Mouse (Mus musculus): Measurements from ENCODE around the gene Papola. TPM values are rescaled to one million over a fixed set of nuclear protein-coding genes. Genes with fewer than 3 reads are reported as not detected.

Gene Papola
- polyA plus RNA-seq, 2 experiments = 165 to 171 TPM

DNA sequence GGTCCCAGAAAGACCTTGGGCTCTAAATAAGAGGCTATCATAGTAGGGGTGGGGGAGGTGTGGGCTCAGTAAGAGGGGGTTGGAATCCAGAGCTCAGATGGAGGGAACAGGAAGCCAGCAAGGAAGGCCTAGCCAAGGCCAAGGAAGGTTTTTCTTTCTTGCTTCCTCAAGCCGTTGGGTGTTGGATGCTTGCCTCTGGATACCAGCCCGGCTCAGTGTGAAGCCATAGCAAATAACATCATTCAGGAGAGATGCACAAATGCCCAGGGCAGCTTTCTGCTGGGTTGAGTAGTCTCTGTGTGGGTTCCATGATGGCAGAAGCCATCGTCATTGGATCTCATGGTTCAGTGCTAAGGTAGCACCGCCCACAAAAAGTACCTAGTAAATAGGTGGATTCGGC is 94.3 kb downstream of the Papola start:
- Histone ChIP-seq H3K4me1 (ENCODE audit: control insufficient read depth, insufficient read depth, low read length) (no peaks in the 10 kb centered on the region), H3K9me3 (ENCODE audit: control insufficient read depth, low read length) (no peaks in the 10 kb centered on the region), H3K27ac (replicated peaks; ENCODE audit: low read depth, low read length) (no peak overlapping the region), H3K27me3 (ENCODE audit: control insufficient read depth, insufficient read depth, low read length) (no peaks in the 10 kb centered on the region), H3K4me3 (replicated peaks; ENCODE audit: low read length) (no peak overlapping the region), H3K4me2 (replicated peaks; ENCODE audit: low read depth, low read length, severe bottlenecking) (no peak overlapping the region), H3K9ac (ENCODE audit: low read depth, low read length, severe bottlenecking) (no peak overlapping the region), H3K36me3 (ENCODE audit: control insufficient read depth, insufficient read depth, low read length) (no peaks in the 10 kb centered on the region)
- no peak for TF ChIP-seq POLR2A (IDR thresholded peaks at IDR 0.05; ENCODE audit: borderline replicate concordance, extremely low read depth, insufficient read depth, insufficient read length)
- no peak for ATAC-seq (ENCODE audit: low FRiP score, low read depth)
- DNase-seq (ENCODE audit: low spot score) = no peak
- 92% methylated on average over 5 of the region's 5 CpGs for WGBS

DNA sequence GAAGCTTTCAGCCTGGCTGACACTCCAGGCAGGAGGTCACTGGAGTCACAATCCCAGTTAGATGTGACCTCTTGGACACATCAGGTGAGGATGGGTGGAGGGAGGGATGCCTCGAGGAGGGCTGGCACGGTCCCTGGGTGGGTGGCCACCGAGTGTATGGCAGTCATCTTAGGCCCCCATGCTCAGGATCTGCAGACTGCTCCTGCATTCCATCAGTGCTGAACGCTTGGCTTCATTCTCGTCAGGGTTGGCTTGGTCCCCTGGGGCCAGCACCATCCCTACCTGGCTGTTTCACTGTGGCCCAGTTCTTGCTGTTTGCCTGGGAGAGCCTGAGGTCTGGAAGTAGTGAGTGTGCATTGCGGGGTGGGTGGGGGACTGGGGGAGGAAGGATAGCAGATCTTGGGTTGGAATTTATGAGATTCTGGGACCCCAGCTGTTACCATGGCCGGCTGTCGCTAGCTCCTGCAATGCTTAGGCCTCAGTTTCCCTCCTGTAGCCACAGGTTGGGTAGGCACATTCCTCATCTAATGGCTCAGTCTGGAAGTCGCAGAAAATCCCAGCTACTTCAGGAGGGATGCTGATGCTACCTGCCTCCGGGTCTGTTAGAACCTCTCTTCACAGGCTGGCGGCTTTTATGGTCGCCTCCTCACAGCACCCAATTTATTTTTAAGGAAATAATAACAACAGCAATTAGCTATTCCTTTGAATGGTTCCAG is 99.5 kb downstream of the Papola start:
- Histone ChIP-seq H3K27ac (replicated peaks; ENCODE audit: low read depth, low read length) (no peak overlapping the region), H3K4me3 (replicated peaks; ENCODE audit: low read length) (no peak overlapping the region), H3K4me2 (replicated peaks; ENCODE audit: low read depth, low read length, severe bottlenecking) (no peak overlapping the region), H3K4me1 (ENCODE audit: control insufficient read depth, insufficient read depth, low read length) (no peaks in the 10 kb centered on the region), H3K36me3 (ENCODE audit: control insufficient read depth, insufficient read depth, low read length) (no peaks in the 10 kb centered on the region), H3K9me3 (ENCODE audit: control insufficient read depth, low read length) (no peaks in the 10 kb centered on the region), H3K9ac (ENCODE audit: low read depth, low read length, severe bottlenecking) (no peak overlapping the region), H3K27me3 (ENCODE audit: control insufficient read depth, insufficient read depth, low read length) (0 out of 2 replicates have a peak, but pooled peaks cover 3% of the 10 kb centered on the region)
- TF ChIP-seq POLR2A (IDR thresholded peaks at IDR 0.05; ENCODE audit: borderline replicate concordance, extremely low read depth, insufficient read depth, insufficient read length) = no peak
- DNase-seq (ENCODE audit: low spot score) = no peak
- ATAC-seq (ENCODE audit: low FRiP score, low read depth) = no peak
- WGBS = 46% methylated on average over 12 of the region's 12 CpGs

DNA sequence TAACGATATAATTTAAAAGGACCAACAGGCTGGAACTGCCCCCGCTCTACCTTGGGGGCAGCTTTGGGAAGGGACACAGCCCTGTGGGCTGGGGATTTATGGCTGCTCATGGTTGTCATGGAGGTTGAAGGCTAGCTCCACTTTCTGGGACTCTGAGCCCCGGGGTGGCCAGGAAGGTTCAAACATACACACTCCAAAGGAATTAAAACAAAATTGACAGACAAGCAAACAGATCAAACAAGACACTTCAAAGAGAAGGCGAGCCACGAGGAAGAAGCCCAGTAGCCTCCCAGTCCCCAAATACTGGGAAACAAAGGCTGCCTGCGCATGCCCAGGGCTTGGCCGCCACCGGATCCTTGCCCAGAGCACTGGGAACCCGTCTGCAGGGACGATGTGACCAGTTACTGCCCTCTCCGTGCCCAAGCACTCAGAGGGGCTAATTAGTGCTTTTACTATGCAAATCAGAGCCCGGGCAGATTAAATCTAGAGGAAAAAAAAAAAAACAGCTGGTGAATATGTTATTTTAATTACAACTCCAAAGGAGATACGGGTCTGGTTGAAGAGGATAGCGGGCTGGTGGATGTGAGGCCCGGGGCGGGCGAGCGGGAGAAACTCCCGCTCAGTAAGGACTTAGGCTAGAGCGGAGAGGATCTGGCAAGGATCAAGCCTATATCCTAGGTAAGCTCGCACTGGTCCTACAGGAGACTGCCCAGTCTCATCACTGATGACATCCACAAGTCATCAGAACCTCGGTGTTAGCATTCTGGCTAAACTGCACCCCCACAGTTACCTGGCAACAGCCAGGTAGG is 100.2 kb downstream of the Papola start:
- DNase-seq (ENCODE audit: low spot score) = no peak
- ATAC-seq (ENCODE audit: low FRiP score, low read depth) = no peak
- WGBS = 26% methylated on average over 22 of the region's 22 CpGs
- Histone ChIP-seq H3K4me3 (replicated peaks; ENCODE audit: low read length) (no peak overlapping the region), H3K4me1 (ENCODE audit: control insufficient read depth, insufficient read depth, low read length) (no peaks in the 10 kb centered on the region), H3K9me3 (ENCODE audit: control insufficient read depth, low read length) (no peaks in the 10 kb centered on the region), H3K4me2 (replicated peaks; ENCODE audit: low read depth, low read length, severe bottlenecking) (no peak overlapping the region), H3K27me3 (ENCODE audit: control insufficient read depth, insufficient read depth, low read length) (0 out of 2 replicates have a peak, but pooled peaks cover 3% of the 10 kb centered on the region), H3K27ac (replicated peaks; ENCODE audit: low read depth, low read length) (no peak overlapping the region), H3K36me3 (ENCODE audit: control insufficient read depth, insufficient read depth, low read length) (no peaks in the 10 kb centered on the region), H3K9ac (ENCODE audit: low read depth, low read length, severe bottlenecking) (no peak overlapping the region)
- TF ChIP-seq POLR2A (IDR thresholded peaks at IDR 0.05; ENCODE audit: borderline replicate concordance, extremely low read depth, insufficient read depth, insufficient read length) = no peak

Small RNA genes lying within 50 kb of the gene (microRNA-seq; reads per million reads assigned to microRNA genes)
- gene Gm22120 = not detected

Other genes starting within 250 kb of the Papola start
- gene Bdkrb2, start 221.5 kb upstream of the Papola start, polyA plus RNA-seq (2012; rRNA removed) = 1.7 and 2.2 TPM in 2 replicates
- gene Bdkrb2, start 221.5 kb upstream of the Papola start, polyA plus RNA-seq (2014; fragmentation: Nextera tagmentation; extraction: Ambion mirVana) = 0.82 and 1.2 TPM in 2 replicates
- gene Bdkrb1, start 181.6 kb upstream of the Papola start, polyA plus RNA-seq (2012; rRNA removed) = 0.05 and 0.10 TPM in 2 replicates
- 0.23 TPM in 1 of 2 replicates, not detected in the other for gene Bdkrb1, start 181.6 kb upstream of the Papola start, polyA plus RNA-seq (2014; fragmentation: Nextera tagmentation; extraction: Ambion mirVana)
- gene Gskip, start 99.9 kb upstream of the Papola start, polyA plus RNA-seq (2012; rRNA removed) = 16.4 and 16.9 TPM in 2 replicates
- gene Gskip, start 99.9 kb upstream of the Papola start, polyA plus RNA-seq (2014; fragmentation: Nextera tagmentation; extraction: Ambion mirVana) = 30.7 TPM in 2 replicates
- gene Atg2b, start 99.5 kb upstream of the Papola start, polyA plus RNA-seq (2012; rRNA removed) = 29.1 and 32.5 TPM in 2 replicates
- 18.6 and 20.5 TPM in 2 replicates for gene Atg2b, start 99.5 kb upstream of the Papola start, polyA plus RNA-seq (2014; fragmentation: Nextera tagmentation; extraction: Ambion mirVana)
- gene Ak7, start 78.7 kb upstream of the Papola start, polyA plus RNA-seq (2012; rRNA removed) = 0.05 and 0.33 TPM in 2 replicates
- 0.14 TPM in 1 of 2 replicates, not detected in the other for gene Ak7, start 78.7 kb upstream of the Papola start, polyA plus RNA-seq (2014; fragmentation: Nextera tagmentation; extraction: Ambion mirVana)
- gene Vrk1, start 225.5 kb downstream of the Papola start, polyA plus RNA-seq (2012; rRNA removed) = 25.3 and 36.1 TPM in 2 replicates
- gene Vrk1, start 225.5 kb downstream of the Papola start, polyA plus RNA-seq (2014; fragmentation: Nextera tagmentation; extraction: Ambion mirVana) = 50.2 and 52.4 TPM in 2 replicates